Mouse (Mus musculus) liver (tissue): Measurements from ENCODE around the gene Mrpl28.
"Not testable (repeated sequence)": the region's sequence is repeated elsewhere in the genome, so short reads cannot be mapped to it uniquely, and the experiment has no call there.

Experiments
- DNase-seq: peaks from one replicate; pipeline ENCODE4 v3.0.0-alpha.2; 2020; ENCODE audit warnings: mixed read lengths

Mrpl28 gene

DNA sequence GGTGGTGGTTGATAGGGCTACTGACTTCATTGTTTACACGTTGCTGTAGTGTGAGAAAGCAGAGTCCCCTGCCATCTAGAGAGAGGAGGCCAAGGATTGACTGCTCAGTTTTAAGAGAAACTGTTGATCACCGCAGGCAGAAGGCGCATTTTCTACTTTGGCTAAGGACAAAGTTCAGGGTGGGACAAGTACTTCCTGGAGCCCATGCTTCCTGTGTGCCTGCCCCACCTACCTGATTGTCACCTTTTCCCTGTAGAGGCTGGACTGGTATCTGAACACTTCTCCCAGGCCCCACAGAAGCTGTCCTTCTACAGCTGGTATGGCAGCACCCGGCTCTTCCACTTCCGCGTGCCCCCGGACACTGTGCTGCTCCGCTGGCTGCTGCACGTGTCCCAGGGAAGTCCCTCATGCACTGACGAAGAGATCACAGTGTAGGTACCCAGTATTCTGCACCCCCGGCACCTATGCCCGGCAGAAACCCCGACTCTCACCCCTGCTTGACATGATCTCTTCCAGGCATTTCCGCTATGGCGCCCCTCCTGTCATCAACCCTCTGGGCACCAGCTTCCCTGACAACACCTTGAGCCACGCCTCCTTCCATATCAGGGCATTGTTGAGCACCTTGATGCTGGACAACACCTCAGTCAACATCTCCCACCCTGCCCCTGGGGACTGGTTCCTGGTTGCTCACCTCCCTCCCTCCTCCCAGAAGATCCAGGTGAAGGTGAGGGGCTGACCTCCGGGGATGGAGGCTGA, 6.6 kb upstream of the Mrpl28 start:
- no peak for DNase-seq

DNA sequence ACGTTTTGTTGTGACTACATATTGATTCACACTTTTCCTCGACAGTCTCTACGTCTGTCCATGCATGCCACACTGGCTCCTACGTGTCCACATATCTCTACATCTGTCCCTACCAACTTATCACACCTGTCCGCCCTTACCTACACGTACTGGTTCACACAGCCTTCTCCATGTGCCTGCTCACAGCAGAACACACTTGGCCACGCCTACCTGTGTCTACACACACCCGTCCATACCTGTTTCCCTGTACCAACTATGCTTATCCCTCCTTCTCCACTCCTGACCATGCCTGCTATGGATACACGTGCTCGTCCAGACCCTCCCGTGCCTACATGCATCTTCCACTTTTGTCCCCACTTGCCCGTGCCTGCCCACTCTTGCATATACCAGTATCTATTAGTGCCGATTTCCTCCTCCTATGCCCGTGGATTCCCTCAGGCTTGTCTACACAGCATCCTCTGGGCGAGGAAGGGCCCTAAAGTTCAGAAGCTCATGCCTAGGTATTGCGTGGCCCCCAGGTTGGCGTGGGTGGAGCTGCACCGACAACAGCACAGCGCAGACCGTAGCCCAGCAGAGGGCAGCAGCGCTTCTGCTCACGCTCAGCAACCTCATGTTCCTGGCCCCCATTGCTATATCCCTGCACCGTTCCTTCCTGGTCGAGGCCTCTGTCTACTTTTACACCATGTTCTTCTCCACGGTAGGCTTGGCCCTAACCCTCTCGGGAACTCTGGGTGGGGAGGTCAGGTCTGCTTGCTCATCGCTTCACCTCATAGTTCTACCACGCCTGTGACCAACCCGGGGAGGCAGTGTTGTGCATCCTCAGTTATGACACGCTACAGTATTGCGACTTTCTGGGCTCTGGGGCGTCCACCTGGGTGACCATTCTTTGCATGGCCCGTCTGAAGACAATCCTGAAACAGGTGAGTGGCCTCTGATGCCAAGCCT, 3.3 kb upstream of the Mrpl28 start:
- DNase-seq: peak; percentile 73

DNA sequence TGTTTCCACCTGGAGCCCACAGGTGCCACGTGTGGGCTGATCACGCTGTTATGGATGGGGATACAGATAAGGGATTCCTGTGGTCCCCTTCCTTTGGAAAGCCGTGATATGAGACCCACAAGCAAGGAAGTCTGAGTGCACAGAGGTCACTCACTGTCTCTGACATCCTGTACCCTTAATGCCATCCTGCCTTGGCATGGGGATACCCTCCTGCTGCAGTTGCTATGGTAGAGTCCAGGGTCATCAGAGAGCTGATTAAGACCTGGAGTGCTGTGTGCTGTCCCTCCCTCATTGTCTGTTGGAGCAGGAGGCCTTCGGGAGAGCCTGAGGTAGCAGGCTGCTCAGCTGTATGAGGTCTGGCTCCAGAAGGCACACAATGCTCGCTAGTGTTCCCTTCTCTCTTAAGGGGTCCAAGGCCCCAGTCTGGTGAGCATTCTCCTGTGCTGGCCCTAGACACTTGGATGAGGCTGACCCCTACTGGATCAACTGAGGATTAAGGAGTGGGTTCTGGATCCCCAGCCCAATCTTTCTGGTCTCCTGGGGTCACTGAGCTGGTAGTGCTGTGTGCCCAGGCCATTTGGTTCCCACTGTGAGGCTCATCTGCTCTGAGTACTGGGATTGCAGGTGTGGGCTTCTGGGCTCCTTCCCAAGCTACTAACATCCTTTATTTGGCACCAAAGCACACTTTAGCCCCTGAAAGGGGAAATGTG, 714 bp upstream of the Mrpl28 start:
- no peak for DNase-seq

DNA sequence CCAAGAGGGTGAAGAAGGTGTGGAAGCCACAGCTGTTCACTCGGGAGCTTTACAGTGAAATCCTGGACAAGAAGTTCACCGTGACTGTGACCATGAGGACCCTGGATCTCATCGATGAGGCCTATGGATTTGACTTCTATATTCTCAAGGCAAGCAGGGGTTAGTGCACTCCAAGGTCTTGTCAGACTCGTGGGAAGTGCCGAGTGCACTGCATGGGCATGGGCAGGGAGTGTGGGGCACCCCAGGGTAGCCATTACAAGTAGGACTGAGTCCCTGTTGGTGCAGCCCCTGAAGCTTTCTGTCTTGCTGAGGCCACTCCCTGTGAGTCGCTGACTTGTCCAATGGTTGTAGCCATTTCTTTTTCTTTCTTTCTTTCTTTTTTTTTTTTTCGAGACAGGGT, 1.3 kb downstream of the Mrpl28 start:
- no peak for DNase-seq

DNA sequence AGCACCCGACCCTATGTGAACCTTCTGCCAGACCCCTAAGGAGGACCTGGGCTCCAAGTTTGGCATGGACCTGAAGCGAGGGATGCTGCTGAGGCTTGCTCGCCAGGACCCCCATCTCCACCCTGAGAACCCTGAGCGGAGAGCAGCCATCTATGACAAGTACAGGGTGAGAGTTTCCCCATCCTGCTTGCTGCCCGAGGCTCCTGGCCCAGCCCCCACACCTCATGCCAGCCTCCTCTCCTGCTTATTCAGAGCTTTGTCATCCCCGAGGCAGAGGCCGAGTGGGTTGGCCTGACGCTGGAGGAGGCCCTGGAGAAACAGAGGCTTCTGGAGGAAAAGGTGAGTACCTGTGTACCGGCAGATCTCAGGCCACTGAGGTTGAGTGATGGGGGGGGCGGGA, 1.9 kb downstream of the Mrpl28 start:
- DNase-seq: no peak

DNA sequence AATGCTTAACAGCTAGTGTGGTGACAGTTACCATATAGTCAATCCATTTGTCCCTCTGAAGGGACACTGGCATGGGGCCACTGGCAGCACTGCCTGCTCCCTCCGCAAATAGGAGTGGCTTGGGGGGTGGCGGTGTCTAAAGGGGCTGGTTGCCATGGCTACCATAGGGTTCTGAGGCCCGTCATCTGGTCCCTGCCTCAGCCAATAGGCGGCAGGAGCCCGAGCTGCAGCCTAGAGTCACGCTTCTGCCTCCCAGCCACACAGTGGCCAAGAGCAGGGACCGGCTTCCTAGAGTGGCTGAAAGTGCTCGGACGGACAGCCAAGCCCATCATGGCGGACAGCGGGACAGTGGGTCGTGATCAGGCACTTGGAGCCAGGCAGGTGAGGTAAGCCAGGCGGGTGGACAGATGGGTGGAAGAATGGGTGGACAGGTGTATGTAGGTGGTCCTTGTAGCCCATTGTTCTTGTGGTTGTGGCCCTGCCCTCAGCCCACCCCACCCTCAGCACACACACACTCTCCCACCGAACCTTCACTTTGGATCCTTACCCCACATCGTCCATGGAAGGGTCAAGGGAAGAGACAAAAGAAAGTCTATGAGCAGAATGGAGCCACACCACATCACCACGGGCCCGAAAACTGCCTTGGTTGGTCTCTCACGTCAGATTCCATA, 7.9 kb downstream of the Mrpl28 start:
- no peak for DNase-seq

DNA sequence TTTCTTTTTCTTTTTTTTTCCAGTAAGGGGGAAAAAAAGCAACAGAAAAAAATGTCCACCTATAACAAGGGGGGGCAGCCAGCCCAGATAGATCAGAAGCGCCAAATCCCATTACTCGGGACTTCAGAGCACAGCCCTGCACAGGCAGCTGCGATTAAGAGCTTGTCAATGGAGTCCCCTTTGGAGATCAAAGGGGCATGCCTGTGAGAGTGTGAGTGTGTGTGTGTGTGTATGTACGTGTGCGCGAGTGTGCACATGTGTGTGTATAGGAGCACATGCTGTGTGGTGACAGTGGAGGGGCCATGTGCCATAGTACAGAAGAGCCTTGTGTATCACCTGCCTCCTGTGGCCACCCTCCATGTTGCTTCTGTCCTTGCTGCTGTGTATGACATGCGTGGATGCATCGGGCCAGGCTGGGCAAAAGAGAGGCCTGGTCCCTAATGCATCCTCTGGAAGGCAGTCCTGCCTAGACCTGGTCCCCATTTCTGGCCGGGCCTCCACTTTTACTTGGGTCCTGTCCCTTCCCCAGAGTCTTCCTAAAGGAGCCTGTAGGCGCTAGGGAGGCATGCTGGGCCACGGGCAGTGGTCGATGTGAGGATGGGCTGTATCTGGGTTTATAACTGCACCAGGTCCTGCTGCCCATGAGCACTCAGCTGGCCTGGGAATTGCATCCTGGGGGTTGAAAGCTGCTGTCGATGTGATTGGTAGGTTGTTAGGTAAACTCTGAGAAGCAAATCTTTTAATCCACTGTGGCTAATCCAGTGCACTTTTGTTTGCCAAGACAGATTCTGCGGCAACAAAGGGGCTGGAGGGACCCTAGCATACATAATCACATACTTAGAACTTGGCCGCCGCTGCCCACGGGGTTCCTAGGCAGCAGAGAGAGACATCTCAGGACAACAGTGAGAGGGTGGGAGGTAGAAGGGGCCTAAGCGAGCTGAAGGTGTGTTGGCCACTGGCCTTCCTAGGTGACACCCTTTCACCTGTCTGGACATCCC, 8.9 kb downstream of the Mrpl28 start:
- no peak for DNase-seq

DNA sequence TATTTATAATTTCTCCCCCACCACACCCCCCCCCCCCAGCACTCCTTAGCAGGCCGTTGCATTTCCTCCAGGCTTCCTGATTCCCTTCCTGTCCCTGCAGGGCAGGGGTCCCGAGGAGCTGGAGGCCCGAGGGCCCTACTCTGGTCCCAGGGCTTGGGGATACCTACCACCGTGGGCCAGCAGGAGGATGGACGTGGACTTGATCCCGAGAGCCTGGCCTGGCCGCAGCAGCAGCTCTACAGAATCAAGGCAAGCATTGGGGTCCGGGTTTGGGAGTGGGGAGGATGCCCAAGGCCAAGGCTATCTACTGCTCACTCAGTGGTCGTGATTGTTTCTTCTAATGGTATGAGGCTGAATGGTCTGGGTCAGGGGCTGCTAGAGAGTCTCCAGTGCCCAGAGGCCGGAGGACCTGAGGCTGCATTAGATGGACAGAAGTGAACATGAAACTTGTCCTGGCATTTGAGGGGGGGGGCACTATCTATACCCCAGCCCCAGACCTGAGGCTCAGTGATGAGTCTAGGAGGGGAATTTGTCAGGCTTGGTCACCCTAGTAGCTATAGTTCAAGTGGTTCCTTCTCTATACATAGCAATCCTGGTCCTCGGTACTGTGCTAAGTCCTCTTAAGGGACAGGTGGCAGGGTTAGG, 13.9 kb downstream of the Mrpl28 start:
- no peak for DNase-seq

DNA sequence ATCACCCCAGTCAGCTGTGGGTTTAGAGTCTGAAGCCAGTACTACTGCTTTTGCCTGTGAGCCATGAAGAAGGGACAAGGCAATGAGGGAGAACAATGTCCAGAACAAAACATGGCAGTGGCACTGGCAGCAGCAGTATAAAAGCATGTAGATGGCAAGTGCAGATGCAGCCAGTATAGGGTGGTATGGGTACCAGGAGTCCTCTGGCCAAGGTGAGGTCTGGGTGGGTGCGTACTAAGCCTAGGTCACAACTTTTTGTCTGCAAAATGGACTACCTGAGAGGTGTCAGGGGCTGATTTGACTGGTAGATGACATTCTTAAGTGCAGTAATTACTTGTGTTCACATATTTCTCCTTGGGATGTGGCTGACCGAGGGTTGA, 14.4 kb downstream of the Mrpl28 start:
- no peak for DNase-seq

DNA sequence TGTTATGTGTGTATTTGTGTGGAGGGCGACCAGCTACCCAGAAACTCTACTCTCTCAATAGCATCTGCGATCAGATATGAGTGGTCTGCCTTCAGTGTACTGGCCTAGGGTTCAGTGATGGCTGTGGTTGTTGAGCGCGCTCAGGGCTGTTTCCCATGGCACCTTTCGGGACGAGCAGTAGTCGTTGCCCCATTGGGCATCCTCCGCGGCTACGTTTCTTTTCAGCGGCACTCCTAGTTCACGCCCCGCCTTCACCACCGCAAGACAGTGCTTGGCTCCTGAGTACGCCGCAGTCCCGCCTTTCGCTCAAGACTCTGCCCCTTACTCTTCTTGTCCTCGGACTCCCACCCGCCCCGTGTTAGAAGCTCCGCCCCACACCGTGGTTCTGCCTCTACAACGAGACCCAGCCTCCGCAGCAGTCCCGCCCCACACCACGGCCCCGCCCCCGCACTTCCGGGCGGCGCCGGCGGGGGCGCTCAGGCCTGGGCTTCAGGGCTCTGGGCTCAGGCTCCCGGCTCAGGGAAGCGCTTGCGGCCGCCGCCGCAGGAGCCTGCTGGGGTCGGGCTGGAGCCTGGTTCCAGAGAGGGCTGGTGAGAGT, 15.0 kb downstream of the Mrpl28 start, which contains the start of gene Axin1:
TSS of gene Axin1 (plus strand) at position 450 of the 598 bp plus-strand sequence.
- DNase-seq: peak; percentile 97

DNA sequence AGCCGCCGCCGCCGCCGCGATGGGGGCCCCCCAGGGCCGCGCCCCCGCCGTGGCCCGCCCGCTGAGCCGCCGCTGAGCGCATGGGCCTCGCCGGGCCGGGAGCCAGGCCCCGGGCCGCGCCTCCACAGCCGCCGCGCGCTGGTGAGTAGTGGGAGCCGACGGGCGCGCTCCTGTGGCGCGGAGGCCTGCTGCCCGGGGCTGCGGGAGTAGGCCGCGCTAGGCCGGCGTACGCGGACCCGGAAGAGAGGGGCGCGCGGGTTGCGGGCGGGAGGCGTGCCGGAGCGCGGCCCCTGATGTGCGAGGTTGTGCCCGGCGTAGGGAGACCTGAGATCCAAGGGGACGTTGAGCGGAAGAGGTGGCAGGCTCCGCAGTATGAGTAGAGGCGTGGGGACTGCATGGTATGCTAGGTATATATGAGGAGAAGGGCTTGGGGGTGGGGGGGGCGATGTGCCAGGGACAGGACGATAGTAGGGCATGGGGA, 15.6 kb downstream of the Mrpl28 start:
- DNase-seq: no peak

DNA sequence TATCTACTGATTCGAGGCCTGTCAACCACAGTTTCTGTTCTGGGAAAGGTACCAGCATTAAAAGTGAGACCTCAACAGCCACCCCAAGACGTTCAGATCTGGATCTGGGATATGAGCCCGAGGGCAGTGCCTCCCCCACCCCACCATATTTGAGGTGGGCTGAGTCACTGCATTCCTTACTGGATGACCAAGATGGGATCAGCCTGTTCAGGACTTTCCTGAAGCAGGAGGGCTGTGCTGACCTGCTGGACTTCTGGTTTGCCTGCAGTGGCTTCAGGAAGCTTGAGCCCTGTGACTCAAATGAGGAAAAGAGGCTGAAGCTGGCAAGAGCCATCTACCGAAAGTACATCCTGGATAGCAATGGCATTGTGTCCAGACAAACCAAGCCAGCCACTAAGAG, 19.5 kb downstream of the Mrpl28 start:
- no peak for DNase-seq

DNA sequence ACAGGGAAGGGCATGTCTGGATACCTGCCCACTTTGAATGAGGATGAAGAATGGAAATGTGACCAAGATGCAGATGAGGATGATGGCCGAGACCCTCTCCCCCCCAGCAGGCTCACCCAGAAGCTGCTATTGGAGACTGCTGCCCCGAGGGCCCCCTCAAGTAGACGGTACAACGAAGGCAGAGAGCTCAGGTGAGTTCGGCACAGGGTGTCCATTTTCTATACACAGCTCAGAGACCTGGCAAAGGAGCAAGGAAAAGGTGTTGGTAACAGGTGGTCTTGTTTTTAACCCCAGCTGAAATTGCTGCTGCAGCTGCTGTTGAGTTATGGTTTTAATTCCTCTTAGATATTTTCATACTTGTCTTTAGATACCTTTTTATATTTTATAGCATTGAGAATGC, 20.1 kb downstream of the Mrpl28 start:
- no peak for DNase-seq

DNA sequence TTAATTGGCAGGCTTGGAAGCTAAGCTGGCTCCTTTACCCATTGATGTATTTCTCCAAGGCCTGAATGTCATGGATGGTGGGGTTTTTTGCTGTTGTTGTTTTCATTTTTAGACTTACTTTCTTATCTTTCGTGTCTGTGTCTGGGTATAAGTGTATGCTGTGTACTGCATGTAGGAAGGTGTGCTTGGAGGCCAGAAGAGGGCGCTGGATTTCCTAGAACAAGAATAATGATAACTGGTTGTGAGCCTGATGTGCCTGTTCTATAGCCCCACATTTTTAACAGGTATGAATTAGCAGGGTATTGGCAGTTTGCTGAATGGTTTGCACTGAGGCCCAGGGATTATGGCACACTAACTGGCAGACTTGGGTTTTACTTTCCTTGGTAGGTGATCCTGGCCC, 25.8 kb downstream of the Mrpl28 start:
- DNase-seq: no peak

DNA sequence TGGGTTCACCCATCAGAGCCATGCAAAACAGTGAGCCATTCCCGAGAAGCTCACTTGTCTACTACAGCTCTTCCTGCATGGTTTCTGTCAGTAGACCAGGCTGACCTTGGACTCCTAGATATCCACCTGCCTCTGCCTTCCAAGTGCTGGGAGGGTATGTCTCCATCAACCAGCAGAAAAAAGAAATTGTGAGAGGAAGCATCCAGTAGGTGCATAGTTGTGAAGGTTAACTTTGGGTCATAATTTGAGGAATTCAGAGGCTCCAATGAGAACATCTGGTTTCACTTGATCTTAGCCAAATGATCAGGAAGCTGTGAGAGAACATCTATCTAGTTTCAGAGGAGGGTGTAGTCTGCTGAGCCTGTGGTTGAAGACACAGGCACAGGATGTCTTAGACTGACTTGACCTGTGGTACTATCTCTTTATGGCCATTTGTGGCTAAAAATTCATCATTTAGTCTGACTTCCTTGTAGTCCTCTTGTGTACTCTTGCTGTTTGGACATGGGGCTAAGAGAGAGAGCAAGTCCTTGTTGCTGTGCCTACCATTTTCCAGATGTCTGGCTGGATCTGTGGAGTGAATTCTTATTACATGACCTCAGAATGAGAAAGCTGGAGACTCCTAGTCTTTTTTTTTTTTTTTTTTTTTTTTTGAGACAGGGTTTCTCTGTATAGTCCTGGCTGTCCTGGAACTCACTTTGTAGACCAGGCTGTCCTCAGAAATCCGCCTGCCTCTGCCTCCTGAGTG, 28.8 kb downstream of the Mrpl28 start:
- no peak for DNase-seq

DNA sequence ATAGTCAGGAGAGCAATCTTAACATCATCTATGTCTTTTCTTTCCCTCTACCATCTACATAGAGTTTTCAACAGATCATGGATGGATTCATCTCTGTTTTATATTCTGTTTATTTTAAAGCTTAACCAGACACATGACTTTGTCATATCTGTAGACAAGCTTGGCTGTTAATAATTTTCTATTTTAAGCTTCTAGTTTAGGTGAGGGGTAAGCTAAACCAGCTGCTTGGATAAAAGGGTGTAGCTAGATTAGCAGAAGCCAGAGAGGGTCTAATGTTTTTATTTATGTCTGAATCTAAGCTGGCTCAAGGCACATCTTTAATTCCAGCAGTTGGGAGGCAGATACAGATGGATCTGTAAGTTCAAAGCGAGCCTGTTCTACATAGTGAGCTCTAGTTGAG, 39.4 kb downstream of the Mrpl28 start:
- no peak for DNase-seq

DNA sequence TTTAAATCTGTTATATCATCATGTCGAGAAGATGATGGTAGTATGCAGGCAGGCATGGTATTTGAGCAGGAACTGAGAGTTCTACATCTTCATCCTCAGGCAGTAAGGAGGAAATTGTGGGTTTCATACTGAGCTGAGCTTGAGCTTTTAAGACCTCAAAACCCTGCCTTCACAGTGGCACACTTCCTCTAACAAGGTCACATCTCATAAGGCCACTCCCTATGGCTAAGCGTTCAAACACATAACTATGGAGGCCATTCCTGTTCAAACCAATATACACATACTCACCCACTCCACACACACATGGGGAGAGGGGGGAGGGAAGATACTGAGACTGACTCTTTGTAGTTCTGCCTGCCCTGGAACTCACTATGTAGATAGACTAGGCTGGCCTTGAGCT, 44.7 kb downstream of the Mrpl28 start:
- no peak for DNase-seq

DNA sequence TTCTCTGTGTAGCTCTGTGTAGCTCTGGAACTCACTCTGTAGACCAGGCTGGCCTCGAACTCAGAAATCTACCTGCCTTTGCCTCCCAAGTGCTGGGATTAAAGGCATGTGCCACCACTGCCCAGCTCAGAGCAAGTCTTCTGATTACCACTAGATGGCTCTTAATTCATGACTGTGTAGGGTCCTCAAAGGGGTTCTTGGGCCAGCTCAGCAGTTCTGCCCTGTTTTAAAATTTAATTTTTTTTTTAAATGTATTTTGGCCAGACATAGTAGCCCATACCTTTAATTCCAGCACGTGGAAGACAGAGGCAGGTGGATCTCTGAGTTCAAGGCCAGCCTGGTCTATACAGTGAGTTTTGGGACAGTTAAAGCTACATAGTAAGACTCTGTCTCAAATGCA, 51.9 kb downstream of the Mrpl28 start:
- DNase-seq: not testable (repeated sequence)
